Mouse (Mus musculus): Measurements from ENCODE around the gene Rest.

GRCm38 (mm10) chr5:77307821-77308553, 42.7 kb downstream of the Rest start:
- TF ChIP-seq CTCF (IDR thresholded peaks at IDR 0.05; ENCODE audit: low read depth) (no peak), EP300 (IDR thresholded peaks at IDR 0.05; ENCODE audit: low read depth) (no peak)

All from heart, postnatal 0 days (tissue).